Mouse (Mus musculus): ENCODE data around the gene Olfr837.
"Not testable (repeated sequence)": the region's sequence is repeated elsewhere in the genome, so short reads cannot be mapped to it uniquely, and the experiment has no call there.

Olfr837 gene

GRCm38 (mm10) chr9:19136017-19136416 lies at the start of gene Olfr837:
TSS of gene Olfr837 (plus strand) at chr9:19136317.
- DNase-seq (ENCODE audit: low spot score) = no peak

GRCm38 (mm10) chr9:19092889-19093753 lies 43.0 kb upstream of the Olfr837 start:
- DNase-seq (ENCODE audit: low spot score) = not testable (repeated sequence)

GRCm38 (mm10) chr9:19097286-19097685 lies 38.8 kb upstream of the Olfr837 start:
- DNase-seq (ENCODE audit: low spot score) = no peak

- DNase-seq (ENCODE audit: low spot score) = no peak
Measured at GRCm38 (mm10) chr9:19120082-19120481, 16.0 kb upstream of the Olfr837 start, which contains the start of gene Olfr836. TSS of gene Olfr836 (plus strand) at chr9:19120382.

- no peak for DNase-seq (ENCODE audit: low spot score)
Measured at GRCm38 (mm10) chr9:19177212-19177611, 41.1 kb downstream of the Olfr837 start, which contains the start of gene Olfr839-ps1. TSS of gene Olfr839-ps1 (minus strand) at chr9:19177312.
